Mouse (Mus musculus): ENCODE measurements at regions not wholly inside any gene's neighbourhood (a gene's known extent, or its start where the extent isn't known, plus 50 kb on each side); places are given as distances from the start of the nearest gene placed in this dataset.
"Not testable (repeated sequence)": the region's sequence is repeated elsewhere in the genome, so short reads cannot be mapped to it uniquely, and the experiment has no call there.

GRCm38 (mm10) chr3:6339001-6339400, 281.2 kb downstream of the 1700008P02Rik start:
- TF ChIP-seq CTCF (IDR thresholded peaks at IDR 0.05; ENCODE audit: borderline replicate concordance, insufficient read depth, low read depth, low read length); POLR2A (IDR thresholded peaks at IDR 0.05; ENCODE audit: borderline replicate concordance, insufficient read depth, low read length): not testable (repeated sequence)
